Mouse (Mus musculus): ENCODE data around the gene Cacng7.

DNA sequence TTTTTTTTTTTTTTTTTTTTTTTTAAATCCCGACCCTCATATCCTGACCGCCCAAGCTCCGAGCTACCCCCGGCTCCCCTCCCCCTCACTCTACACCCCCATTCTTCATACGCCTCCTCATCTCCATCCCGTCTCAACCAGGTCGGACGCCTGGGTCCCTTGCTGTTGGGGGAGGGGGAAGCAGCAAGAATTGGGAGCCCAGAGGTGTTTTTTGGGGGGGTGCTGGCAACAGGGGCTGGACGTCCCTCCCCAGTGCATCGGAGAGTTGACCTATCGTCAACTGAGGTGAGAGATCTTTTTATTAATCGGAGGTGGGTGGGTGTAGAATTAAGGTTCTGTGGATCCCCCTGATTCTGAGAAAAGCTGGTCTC lies 58.3 kb downstream of the Cacng7 start:
- TF ChIP-seq CTCF (IDR thresholded peaks at IDR 0.05; ENCODE audit: borderline replicate concordance, control insufficient read depth, extremely low read depth, insufficient read depth, low read length, poor library complexity) (no peak), POLR2A (IDR thresholded peaks at IDR 0.05; ENCODE audit: control insufficient read depth, extremely low read depth, insufficient read depth, low read length, poor library complexity) (no peak)
